Mouse (Mus musculus): ENCODE data around the gene Dspp.
A peak's percentile ranks its signal among the peaks of the same experiment; 100 is the strongest.

Dspp gene

DNA sequence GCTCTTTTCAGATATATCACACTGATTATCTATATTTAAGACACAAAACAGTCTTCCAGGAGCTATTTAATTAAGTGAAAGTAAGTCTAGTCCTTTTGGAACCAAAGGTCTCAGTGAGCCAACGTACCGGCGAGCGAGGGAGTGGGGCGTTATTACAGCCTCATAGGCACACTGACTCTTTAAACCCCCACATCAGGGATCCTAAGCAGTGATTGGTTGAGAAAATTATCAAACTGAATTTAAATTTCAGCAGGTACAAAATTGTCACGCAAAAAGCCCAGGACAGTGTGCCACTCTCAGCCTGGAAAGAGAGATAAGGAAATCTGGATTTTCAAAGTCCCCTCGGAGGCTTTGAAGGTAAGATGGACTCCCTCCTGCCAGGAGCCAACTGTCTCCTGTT is at the start of gene Dspp:
Gene Dspp, plus strand, starts transcription at position 301 of the 400 bp plus-strand sequence.
- no peak for DNase-seq (ENCODE audit: low spot score in 2 of 2)

DNA sequence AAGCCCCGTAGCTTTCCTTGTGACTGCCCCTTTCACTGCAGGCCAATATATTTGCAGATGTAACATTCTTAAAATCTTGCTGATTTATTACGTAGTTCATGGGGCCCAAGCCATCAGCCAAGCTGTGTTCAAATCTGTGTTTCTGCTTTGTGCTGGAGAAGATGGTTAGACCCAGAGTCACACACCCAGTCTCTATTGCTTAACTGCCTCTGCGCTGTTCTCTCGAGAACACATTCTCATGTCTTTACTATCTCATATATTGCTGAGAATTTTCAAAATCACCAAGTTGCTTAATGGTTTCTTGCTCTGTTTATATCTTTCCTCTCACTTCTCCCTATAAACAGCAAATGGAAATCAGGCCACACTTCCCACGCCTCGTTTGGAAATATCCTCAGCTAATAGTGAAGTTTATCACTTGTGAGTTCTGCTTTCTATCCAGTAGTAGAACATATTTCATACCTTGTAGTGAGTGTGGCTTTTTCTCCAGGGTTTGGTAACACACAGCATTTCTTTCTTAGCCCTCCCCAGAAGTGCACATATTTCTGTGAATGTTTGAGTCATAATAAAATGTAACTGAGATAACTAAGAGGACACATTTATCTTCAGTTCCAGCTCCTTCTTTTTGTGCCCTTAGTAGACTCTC is 46.4 kb upstream of the Dspp start:
- no peak for DNase-seq (ENCODE audit: low spot score in 2 of 2)

DNA sequence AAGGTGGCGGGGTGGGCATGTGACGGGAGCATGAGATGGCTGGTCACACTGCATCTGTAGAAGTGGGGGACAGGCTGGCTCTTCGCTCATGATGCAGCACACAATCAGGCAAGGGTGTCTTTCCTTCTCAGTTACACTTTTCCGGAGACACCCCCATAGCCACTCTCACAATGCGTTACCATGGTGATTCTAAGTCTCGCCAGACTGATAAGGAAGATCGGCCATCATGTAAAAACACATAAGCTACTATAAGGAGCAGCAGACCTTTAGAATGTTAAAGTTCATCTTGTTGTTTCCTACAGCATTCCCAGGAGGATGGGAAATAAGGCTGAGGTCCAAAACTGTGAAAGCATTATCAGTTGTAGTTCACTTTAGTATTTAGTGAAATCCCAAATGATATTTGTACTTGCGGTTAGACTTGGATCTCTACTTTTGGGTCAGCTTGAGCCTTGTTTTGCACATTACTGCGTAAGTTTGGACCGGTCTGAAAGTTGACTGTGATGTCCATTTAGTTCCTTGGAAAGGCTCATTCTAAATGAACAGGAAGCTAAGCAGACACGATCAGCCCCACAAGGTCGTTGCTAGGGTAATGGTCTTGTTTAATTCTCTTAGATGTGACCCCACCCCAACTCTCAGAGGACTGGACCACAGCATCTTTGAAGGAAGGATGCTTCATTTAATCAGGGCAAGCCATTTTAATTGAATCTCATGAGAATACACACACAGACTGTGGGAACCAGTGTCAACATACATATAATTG is 43.8 kb upstream of the Dspp start:
- DNase-seq (ENCODE audit: low spot score in 2 of 2), result no peak

DNA sequence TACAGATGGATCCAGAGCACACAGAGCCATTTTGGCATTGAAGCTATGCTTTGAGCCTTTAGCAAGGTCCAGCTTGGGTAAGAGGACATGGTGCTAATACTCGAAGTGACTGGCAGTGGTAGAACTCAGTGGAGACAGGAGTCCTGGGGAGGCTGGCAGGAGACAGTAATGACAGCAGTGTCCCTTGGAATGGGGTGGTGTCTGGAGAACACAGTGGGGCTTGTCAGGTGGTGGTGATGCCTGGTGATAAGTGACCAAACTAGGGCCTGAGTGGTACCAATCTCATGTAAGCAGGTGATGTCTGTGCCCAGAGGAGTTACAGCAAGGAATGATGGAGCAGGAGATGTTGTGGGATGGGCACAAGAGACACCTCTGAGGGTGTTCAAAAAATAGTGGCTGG is 43.2 kb upstream of the Dspp start:
- no peak for DNase-seq (ENCODE audit: low spot score in 2 of 2)

GRCm38 (mm10) chr5:104128281-104129031 is 42.1 kb upstream of the Dspp start:
- no peak for DNase-seq (ENCODE audit: low spot score in 2 of 2)

- no peak for DNase-seq (ENCODE audit: low spot score in 2 of 2)
Observed at GRCm38 (mm10) chr5:104130891-104131290, 39.6 kb upstream of the Dspp start.

- DNase-seq (ENCODE audit: low spot score in 2 of 2), result no peak
Observed at GRCm38 (mm10) chr5:104131544-104131943, 39.0 kb upstream of the Dspp start.

GRCm38 (mm10) chr5:104133752-104134151 is 36.8 kb upstream of the Dspp start:
- no peak for DNase-seq (ENCODE audit: low spot score in 2 of 2)

- no peak for DNase-seq (ENCODE audit: low spot score in 2 of 2)
Observed at GRCm38 (mm10) chr5:104137920-104138541, 32.5 kb upstream of the Dspp start.

DNA sequence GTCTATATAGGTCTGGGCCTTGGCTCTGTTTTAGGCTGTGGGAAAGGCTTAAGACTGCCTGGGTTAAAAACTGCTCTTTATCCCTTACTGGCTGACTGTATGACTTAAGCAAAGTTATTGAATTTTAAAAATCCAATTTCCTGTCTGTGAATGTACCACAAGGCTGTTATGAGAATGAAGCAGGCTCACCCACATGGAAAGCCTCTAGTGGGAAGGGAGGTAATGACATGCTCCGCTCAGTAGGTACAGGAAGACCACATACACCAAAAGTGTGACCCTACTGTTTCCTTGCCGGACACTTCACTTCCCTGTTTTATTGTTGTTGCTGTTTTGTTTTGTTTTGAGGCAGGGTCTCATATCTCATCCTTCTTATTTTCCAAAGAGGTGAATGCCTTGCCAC is 29.4 kb upstream of the Dspp start:
- no peak for DNase-seq (ENCODE audit: low spot score in 2 of 2)

DNA sequence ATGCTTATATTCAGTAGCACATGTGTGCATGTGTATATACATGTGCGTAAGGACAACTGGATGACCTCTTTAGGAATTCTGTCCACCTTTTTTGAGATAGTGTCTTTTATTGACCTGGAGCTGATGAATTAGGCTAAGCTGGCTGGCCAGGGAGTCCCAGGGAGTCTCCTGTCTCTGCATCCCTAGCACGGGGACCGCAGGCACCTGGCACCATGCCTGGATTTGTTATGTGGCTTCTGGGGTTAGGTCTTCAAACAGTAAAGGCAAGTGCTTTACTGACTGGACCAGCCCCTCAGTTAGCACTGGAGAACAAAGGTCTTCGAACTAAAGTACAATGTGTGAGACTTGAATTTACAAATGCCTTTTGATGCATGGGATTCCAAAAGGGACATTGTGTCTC is 26.5 kb upstream of the Dspp start:
- DNase-seq (ENCODE audit: low spot score in 2 of 2), result no peak

DNA sequence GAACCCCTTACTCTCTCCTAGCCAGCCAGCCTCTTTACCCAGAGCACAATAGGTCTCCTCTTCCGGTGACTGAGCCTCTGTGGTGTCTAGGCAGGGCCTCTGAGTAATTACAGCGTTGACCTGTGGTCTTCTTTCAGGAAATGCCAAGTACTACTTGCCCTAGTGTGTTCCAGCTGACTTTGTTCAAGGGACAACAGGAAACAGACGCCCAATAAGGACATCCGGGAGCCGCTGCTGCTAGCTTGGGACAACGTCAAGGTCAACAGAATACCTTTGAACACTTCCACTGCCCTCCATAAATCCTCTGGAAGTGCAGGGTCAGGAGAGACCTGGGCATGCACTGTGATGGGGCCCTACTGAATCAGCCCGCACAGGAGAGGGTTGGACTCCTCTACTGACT is 21.2 kb upstream of the Dspp start:
- no peak for DNase-seq (ENCODE audit: low spot score in 2 of 2)

DNA sequence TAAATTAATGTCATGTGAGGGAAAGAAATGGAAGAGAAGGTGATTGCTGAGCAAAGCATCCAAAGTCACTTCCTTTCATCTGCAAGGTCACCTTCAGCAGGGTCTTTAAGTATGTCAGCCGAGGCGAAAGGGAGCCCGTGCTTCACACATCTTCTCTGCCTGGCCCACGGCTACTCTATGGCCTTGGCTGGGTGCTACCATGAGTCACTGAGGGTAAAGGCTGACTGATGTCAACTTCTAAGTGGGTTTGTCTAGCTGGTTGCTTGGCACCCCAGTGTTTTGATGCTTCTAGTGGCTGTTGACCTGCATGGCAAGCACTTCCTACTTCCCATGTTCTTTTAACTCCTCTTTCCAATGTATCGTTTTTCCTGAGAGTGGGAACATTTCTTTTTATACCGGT is 20.3 kb upstream of the Dspp start:
- DNase-seq (ENCODE audit: low spot score in 2 of 2), result no peak

GRCm38 (mm10) chr5:104157701-104158100 is 12.8 kb upstream of the Dspp start:
- no peak for DNase-seq (ENCODE audit: low spot score in 2 of 2)

DNA sequence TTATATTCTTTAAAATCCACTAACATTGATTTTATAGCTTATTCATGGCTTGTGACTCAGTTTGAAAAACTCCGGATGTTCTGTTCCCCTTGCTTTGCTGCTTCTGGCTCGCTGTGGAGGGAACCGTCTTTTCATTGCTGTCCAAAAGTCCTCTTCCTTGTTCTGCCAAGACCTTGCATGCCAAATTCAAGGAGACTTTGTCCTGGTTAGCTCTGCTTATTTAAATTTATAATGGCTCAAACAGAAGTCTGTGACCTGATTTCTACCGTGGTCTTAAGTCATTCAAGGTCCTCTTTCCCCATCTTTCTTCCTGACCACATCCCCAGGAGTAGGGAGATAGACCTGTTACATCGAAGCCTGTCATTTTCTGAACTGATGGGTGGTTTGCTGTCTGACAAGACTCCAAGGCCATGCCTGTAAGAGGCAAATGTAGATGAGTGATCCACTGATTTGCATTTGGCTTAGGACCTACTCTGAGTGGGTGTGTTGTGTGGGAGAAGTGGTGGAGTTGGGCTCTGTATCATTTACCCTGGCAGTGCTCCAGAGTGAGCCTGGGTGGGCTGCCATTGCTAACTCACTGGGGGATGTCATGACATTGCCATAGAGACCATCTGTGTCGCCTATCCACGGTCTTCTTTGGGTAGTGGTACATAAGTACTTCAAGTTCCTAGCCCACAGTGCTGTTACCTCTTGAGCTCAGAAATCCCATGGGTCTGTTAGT is 12.0 kb upstream of the Dspp start:
- no peak for DNase-seq (ENCODE audit: low spot score in 2 of 2)

DNA sequence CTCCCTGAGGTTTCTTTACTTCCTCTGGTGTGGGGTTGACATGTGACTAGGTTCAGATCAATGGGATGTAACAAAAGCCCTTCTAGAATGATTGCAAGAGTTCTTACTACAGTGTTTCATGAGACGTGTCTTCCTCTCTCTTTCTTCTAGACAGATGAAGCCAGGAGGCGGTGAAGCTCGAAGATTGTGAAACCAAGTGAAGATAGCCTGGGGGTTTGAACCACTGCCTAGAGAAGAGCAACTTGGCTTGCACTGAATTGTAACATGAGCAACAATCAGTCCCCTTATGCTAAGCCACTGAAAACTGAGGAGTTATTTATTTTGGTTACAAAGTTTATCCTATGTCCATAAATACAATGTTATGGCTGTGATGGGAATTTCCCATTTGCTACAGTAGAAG is 9.9 kb upstream of the Dspp start:
- DNase-seq (ENCODE audit: low spot score in 2 of 2), result no peak

- DNase-seq (ENCODE audit: low spot score in 2 of 2), result peak in 1 of 2 experiments; percentile 9
Observed at GRCm38 (mm10) chr5:104161390-104161789, 9.1 kb upstream of the Dspp start.

GRCm38 (mm10) chr5:104163536-104163935 is 7.0 kb upstream of the Dspp start:
- no peak for DNase-seq (ENCODE audit: low spot score in 2 of 2)

- no peak for DNase-seq (ENCODE audit: low spot score in 2 of 2)
Observed at GRCm38 (mm10) chr5:104173094-104173493, 2.6 kb downstream of the Dspp start.

- no peak for DNase-seq (ENCODE audit: low spot score in 2 of 2)
Observed at GRCm38 (mm10) chr5:104183743-104184142, 13.2 kb downstream of the Dspp start.

GRCm38 (mm10) chr5:104187281-104187680 is 16.8 kb downstream of the Dspp start:
- DNase-seq (ENCODE audit: low spot score in 2 of 2), result no peak

GRCm38 (mm10) chr5:104195086-104195485 is 24.6 kb downstream of the Dspp start:
- DNase-seq (ENCODE audit: low spot score in 2 of 2), result no peak
